Mouse (Mus musculus) forebrain, embryonic 15.5 days (tissue): ENCODE data around the gene Akr1a1. TPM values are rescaled to one million over a fixed set of nuclear protein-coding genes. Genes with fewer than 3 reads are reported as not detected.

Experiments
- ATAC-seq: fragments of 200-750 bp; cut with Nextera tagmentation; replicated peaks from 2 replicates; pipeline ENCODE4 v1.8.0; 2017; ENCODE audit warnings: mild to moderate bottlenecking, moderate TSS enrichment, moderate library complexity
- H3K27ac ChIP-seq: fragments of 300-500 bp; sonication (generic); replicated peaks from 2 replicates; pipeline ENCODE4 v1.5.1; 2015; ENCODE audit warnings: mild to moderate bottlenecking, inconsistent platforms
- H3K27me3 ChIP-seq: fragments of 300-500 bp; sonication (generic); 2 replicates; pipeline ENCODE4 v1.6.1; 2015; ENCODE audit warnings: inconsistent platforms
- H3K36me3 ChIP-seq: fragments of 300-500 bp; sonication (generic); 2 replicates; pipeline ENCODE4 v1.6.1; 2015; ENCODE audit warnings: mild to moderate bottlenecking, inconsistent platforms
- H3K4me1 ChIP-seq: fragments of 300-500 bp; sonication (generic); 2 replicates; pipeline ENCODE4 v1.6.1; 2015; ENCODE audit warnings: inconsistent platforms
- H3K4me2 ChIP-seq: fragments of 300-500 bp; sonication (generic); replicated peaks from 2 replicates; pipeline ENCODE4 v1.6.1; 2015; ENCODE audit warnings: mild to moderate bottlenecking, inconsistent platforms
- H3K4me3 ChIP-seq: fragments of 300-500 bp; sonication (generic); 2 replicates; pipeline ENCODE4 v1.5.1; 2015; ENCODE audit warnings: mild to moderate bottlenecking, inconsistent platforms
- H3K9ac ChIP-seq: fragments of 300-500 bp; sonication (generic); replicated peaks from 2 replicates; pipeline ENCODE4 v1.6.1; 2015; ENCODE audit warnings: mild to moderate bottlenecking, inconsistent platforms
- H3K9me3 ChIP-seq: fragments of 300-500 bp; sonication (generic); 2 replicates; pipeline ENCODE4 v1.6.1; 2016; ENCODE audit warnings: inconsistent platforms
- WGBS: fragments of 180-500 bp; shearing (Covaris S2); methylation state at CpG from one replicate; pipeline ENCODE4 v1.1.7; 2015; ENCODE audit warnings: mixed read lengths; 5-methylcytosine and 5-hydroxymethylcytosine counted together
- polyA plus RNA-seq: library from polyadenylated mRNA; unstranded; fragments of >200 nt; fragmentation: Nextera tagmentation; extraction: Ambion mirVana; gene quantifications from 2 replicates; pipeline ENCODE4 v1.2.1, GENCODE M21; 2015

Akr1a1 gene
- polyA plus RNA-seq, 1 experiment from 2014 or later: 779 TPM

GRCm38 (mm10) chr4:116655658-116656057 lies 4.2 kb upstream of the Akr1a1 start:
- Histone ChIP-seq H3K36me3 (no peaks in the 10 kb centered on the region), H3K9me3 (no peaks in the 10 kb centered on the region), H3K27me3 (no peaks in the 10 kb centered on the region), H3K27ac (no peak overlapping the region), H3K4me3 (no peak overlapping the region), H3K4me2 (no peak overlapping the region), H3K9ac (no peak overlapping the region), H3K4me1 (peaks cover 5% of the 10 kb centered on the region)
- ATAC-seq: no peak
- WGBS: 73% methylated on average over 3 of the region's 3 CpGs

- H3K9me3 ChIP-seq: no peaks in the 10 kb centered on the region
- no peak overlapping the region for H3K9ac ChIP-seq
Measured at GRCm38 (mm10) chr4:116655100-116655499, 3.6 kb upstream of the Akr1a1 start.

GRCm38 (mm10) chr4:116653228-116653627 lies 1.7 kb upstream of the Akr1a1 start:
- Histone ChIP-seq H3K9me3 (no peaks in the 10 kb centered on the region), H3K4me1 (peaks cover 28% of the 10 kb centered on the region), H3K9ac (no peak overlapping the region), H3K27me3 (no peaks in the 10 kb centered on the region), H3K4me3 (no peak overlapping the region), H3K36me3 (no peaks in the 10 kb centered on the region; the same call in 1 of the 2 replicates), H3K27ac (no peak overlapping the region), H3K4me2 (no peak overlapping the region)
- no peak for ATAC-seq
- 93% methylated on average over 6 of the region's 6 CpGs for WGBS

More at GRCm38 (mm10) chr4:116655100-116655499, 3.6 kb upstream of the Akr1a1 start:
- Histone ChIP-seq H3K27ac (no peak overlapping the region), H3K27me3 (no peaks in the 10 kb centered on the region), H3K4me1 (peaks cover 10% of the 10 kb centered on the region), H3K4me2 (no peak overlapping the region), H3K4me3 (no peak overlapping the region), H3K36me3 (no peaks in the 10 kb centered on the region)
- no peak for ATAC-seq
- 65% methylated on average over 2 of the region's 2 CpGs for WGBS

- H3K9me3 ChIP-seq: no peaks in the 10 kb centered on the region
- H3K27me3 ChIP-seq: no peaks in the 10 kb centered on the region
- H3K4me2 ChIP-seq: peak overlapping the region; percentile 65
- peak overlapping the region; percentile 54 for H3K4me3 ChIP-seq
- peak overlapping the region; percentile 64; the same call in 1 of the 2 replicates for H3K27ac ChIP-seq
- WGBS: 9% methylated on average over 6 of the region's 6 CpGs
- peaks cover 8% of the 10 kb centered on the region for H3K36me3 ChIP-seq
- H3K4me1 ChIP-seq: peaks cover 42% of the 10 kb centered on the region
- peak overlapping the region; percentile 61 for H3K9ac ChIP-seq
- ATAC-seq: peak; percentile 20; the same call in 1 of the 2 replicates
Measured at GRCm38 (mm10) chr4:116651797-116652135, 286 bp upstream of the Akr1a1 start.

- no peaks in the 10 kb centered on the region for H3K9me3 ChIP-seq
- H3K27me3 ChIP-seq: no peaks in the 10 kb centered on the region
- peak overlapping the region; percentile 61 for H3K9ac ChIP-seq
- no peak for ATAC-seq
- peaks cover 48% of the 10 kb centered on the region for H3K4me1 ChIP-seq
- peak overlapping the region; percentile 65 for H3K4me2 ChIP-seq
- peak overlapping the region; percentile 64 for H3K27ac ChIP-seq
- WGBS: 44% methylated on average over 5 of the region's 5 CpGs
- H3K36me3 ChIP-seq: peaks cover 10% of the 10 kb centered on the region
- H3K4me3 ChIP-seq: peak overlapping the region; percentile 54
Measured at GRCm38 (mm10) chr4:116650365-116650764, 1.1 kb downstream of the Akr1a1 start.

GRCm38 (mm10) chr4:116649411-116649810 lies 2.1 kb downstream of the Akr1a1 start:
- Histone ChIP-seq H3K4me2 (peak overlapping the region; percentile 65), H3K27me3 (no peaks in the 10 kb centered on the region), H3K9me3 (no peaks in the 10 kb centered on the region), H3K4me1 (peaks cover 48% of the 10 kb centered on the region), H3K9ac (no peak overlapping the region), H3K36me3 (peaks cover 18% of the 10 kb centered on the region), H3K27ac (no peak overlapping the region), H3K4me3 (peak overlapping the region; percentile 54; the same call in 1 of the 2 replicates)
- over 99% methylated on average over 2 of the region's 2 CpGs for WGBS
- no peak for ATAC-seq

GRCm38 (mm10) chr4:116645624-116646023 lies 5.9 kb downstream of the Akr1a1 start:
- no peak overlapping the region for H3K4me2 ChIP-seq
- peaks cover 45% of the 10 kb centered on the region for H3K36me3 ChIP-seq
- no peak for ATAC-seq
- H3K9me3 ChIP-seq: no peaks in the 10 kb centered on the region
- H3K4me1 ChIP-seq: peaks cover 43% of the 10 kb centered on the region
- H3K27me3 ChIP-seq: no peaks in the 10 kb centered on the region
- H3K27ac ChIP-seq: no peak overlapping the region
- 92% methylated on average over 7 of the region's 7 CpGs for WGBS
- no peak overlapping the region for H3K4me3 ChIP-seq
- no peak overlapping the region for H3K9ac ChIP-seq

- no peak overlapping the region for H3K9ac ChIP-seq
- H3K27ac ChIP-seq: no peak overlapping the region
- H3K4me1 ChIP-seq: peaks cover 31% of the 10 kb centered on the region
- 59% methylated on average over 6 of the region's 6 CpGs for WGBS
- no peaks in the 10 kb centered on the region for H3K9me3 ChIP-seq
- H3K27me3 ChIP-seq: no peaks in the 10 kb centered on the region
- H3K36me3 ChIP-seq: peaks cover 56% of the 10 kb centered on the region
- no peak overlapping the region for H3K4me2 ChIP-seq
- H3K4me3 ChIP-seq: no peak overlapping the region
- no peak for ATAC-seq
Measured at GRCm38 (mm10) chr4:116644326-116644725, 7.2 kb downstream of the Akr1a1 start.

GRCm38 (mm10) chr4:116642071-116642470 lies 9.4 kb downstream of the Akr1a1 start:
- Histone ChIP-seq H3K4me2 (no peak overlapping the region), H3K27me3 (no peaks in the 10 kb centered on the region), H3K4me1 (peaks cover 9% of the 10 kb centered on the region), H3K27ac (no peak overlapping the region), H3K4me3 (no peak overlapping the region), H3K9me3 (no peaks in the 10 kb centered on the region), H3K36me3 (peaks cover 69% of the 10 kb centered on the region), H3K9ac (no peak overlapping the region)
- ATAC-seq: no peak
- WGBS: 100% methylated on average over 1 of the region's 1 CpGs

GRCm38 (mm10) chr4:116638821-116639220 lies 12.7 kb downstream of the Akr1a1 start:
- H3K4me1 ChIP-seq: no peaks in the 10 kb centered on the region
- no peak overlapping the region for H3K9ac ChIP-seq
- H3K36me3 ChIP-seq: peaks cover 87% of the 10 kb centered on the region
- H3K27ac ChIP-seq: no peak overlapping the region
- H3K9me3 ChIP-seq: no peaks in the 10 kb centered on the region
- no peak for ATAC-seq
- H3K4me2 ChIP-seq: no peak overlapping the region
- H3K27me3 ChIP-seq: no peaks in the 10 kb centered on the region
- WGBS: 99% methylated on average over 6 of the region's 6 CpGs
- H3K4me3 ChIP-seq: no peak overlapping the region

- H3K36me3 ChIP-seq: peaks cover 56% of the 10 kb centered on the region
- no peaks in the 10 kb centered on the region for H3K27me3 ChIP-seq
- H3K4me3 ChIP-seq: no peak overlapping the region
- 36% methylated on average over 1 of the region's 1 CpGs for WGBS
- H3K9ac ChIP-seq: no peak overlapping the region
- H3K9me3 ChIP-seq: no peaks in the 10 kb centered on the region
- ATAC-seq: no peak
- H3K27ac ChIP-seq: no peak overlapping the region
- H3K4me2 ChIP-seq: no peak overlapping the region
- no peaks in the 10 kb centered on the region for H3K4me1 ChIP-seq
Measured at GRCm38 (mm10) chr4:116635197-116635596, 16.3 kb downstream of the Akr1a1 start.

GRCm38 (mm10) chr4:116627722-116628662 lies 23.5 kb downstream of the Akr1a1 start, which contains the start of gene Nasp:
Gene Nasp, minus strand, starts transcription at chr4:116627941.
- Histone ChIP-seq H3K4me3 (peak within 1 kb of the TSS; percentile 97), H3K27me3 (no peaks in the 10 kb centered on the region), H3K36me3 (peaks cover 2% of the 10 kb centered on the region; the same call in 1 of the 2 replicates), H3K9ac (peak within 1 kb of the TSS; percentile 86), H3K9me3 (no peaks in the 10 kb centered on the region), H3K4me2 (peak within 1 kb of the TSS; percentile 49), H3K4me1 (peaks cover 25% of the 10 kb centered on the region), H3K27ac (peak within 1 kb of the TSS; percentile 96)
- WGBS: 6% methylated on average over 23 of the region's 23 CpGs
- peak; percentile 90 for ATAC-seq
